Mouse (Mus musculus): ENCODE results near the gene Fcrl5. TPM values are rescaled to one million over a fixed set of nuclear protein-coding genes. Genes with fewer than 3 reads are reported as not detected.

The Fcrl5 gene
- total RNA-seq, 2 experiments from 2014 or later: not detected

DNA sequence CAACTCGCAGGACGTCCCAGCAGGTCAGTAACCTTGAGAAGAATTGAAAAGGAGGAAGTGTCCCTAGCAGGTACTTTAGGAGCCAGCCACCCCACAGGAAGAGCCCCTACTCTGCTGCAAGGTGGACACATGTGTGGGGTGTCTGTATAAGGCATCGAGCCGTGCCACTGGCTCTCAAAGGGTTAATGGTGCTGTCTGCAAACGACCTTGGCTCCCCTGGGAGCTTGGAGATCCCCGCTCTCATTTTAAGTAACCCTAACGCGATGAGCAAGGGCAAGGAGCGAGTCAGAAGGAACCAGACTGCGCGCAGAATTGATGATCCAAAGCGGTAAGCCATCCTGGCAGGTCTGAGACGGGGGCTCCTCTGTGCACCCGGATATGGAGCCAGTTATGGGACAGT, 114.3 kb downstream of the Fcrl5 start:
- H3K4me3 ChIP-seq: no peak overlapping the region
- H3K27ac ChIP-seq: no peak overlapping the region
- TF ChIP-seq CTCF (conservative IDR thresholded peaks at IDR 0.05): no peak
- DNase-seq (ENCODE audit: low spot score in 2 of 2): no peak

Other genes with a start within 250 kb of the Fcrl5 start
- gene Fcrls, start 172.0 kb upstream of the Fcrl5 start, total RNA-seq (2021): 10 to 100 TPM; 22.6 to 27.9 TPM
- gene Cd5l, start 77.9 kb upstream of the Fcrl5 start, total RNA-seq (2021): not detected
- under 1 TPM; 0.15 to 0.39 TPM for gene Fcrl1, start 59.4 kb upstream of the Fcrl5 start, total RNA-seq (2021)
- 10 to 100 TPM; 21.5 to 25.2 TPM for gene Etv3, start 89.6 kb downstream of the Fcrl5 start, total RNA-seq (2021)
- 10 to 100 TPM; 60.6 to 61.5 TPM for gene Arhgef11, start 181.8 kb downstream of the Fcrl5 start, total RNA-seq (2021)

Measured in layer of hippocampus, adult 2 months (tissue).